Mouse (Mus musculus): ENCODE results near the gene Arhgap45.

Arhgap45 gene

DNA sequence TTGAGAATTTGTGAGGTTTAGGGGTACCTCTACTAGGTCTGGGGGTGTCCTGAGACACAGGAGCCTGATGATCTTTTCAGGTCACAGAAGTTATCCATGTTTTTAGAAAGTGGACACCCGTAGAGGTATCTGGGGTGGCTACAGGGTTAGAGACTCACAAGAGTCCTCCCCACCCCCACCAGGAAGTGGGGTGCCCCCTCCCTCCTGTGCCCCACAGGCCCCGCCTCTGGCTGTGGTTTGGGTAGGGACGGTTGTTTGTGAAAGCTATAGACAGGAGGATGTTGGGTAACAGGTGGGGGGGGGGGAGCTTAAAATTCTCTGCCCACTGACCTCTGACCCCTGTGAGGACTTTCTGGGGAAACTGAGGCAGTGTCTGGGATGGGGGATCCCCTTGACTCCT is 908 bp downstream of the Arhgap45 start:
- DNase-seq = no peak

DNA sequence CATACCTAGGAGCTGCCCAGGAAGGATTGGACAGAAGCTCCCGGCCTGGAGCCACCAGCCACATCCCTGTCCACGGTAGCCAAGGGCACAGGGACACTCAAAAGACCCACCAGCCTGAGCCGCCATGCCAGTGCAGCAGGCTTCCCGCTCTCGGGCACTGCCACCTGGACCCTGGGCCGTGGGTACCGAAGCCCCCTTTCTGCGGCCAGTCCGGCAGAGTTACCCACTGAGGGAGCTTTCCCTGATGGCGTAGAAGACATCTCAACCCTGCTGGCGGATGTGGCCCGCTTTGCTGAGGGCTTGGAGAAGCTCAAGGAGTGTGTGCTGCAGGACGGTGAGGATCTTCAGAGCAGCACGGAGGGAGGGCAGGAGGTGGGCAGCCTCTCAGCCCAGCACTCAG is 1.3 kb downstream of the Arhgap45 start:
- DNase-seq = no peak

DNA sequence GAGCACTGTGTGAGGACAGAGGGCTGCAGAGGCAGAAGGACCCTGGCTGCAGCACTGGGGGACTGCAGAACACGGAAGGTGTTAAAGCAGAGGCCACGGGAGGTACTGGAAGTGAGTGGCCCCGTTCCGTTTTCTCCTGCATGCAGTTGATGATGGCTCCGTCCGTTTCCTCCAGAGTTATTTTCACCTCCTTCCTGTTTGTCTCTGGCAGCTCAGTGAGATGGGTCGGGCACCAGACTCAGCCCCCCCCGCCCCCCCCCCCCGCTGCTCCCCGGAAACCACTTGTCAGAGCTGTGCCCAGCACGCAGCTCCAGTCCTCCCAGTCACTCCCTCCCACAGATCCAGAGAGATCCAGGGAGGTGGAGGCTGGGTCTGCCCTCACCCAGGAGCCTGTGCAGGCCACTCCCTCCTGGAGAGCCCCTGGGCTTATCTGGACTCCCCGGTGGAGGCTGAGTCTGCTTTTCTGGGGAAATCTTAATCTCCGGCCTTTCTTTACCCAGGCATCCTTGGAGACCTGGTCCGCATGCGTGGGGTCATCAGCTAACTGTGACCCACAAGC is 2.4 kb downstream of the Arhgap45 start:
- no peak for DNase-seq

DNA sequence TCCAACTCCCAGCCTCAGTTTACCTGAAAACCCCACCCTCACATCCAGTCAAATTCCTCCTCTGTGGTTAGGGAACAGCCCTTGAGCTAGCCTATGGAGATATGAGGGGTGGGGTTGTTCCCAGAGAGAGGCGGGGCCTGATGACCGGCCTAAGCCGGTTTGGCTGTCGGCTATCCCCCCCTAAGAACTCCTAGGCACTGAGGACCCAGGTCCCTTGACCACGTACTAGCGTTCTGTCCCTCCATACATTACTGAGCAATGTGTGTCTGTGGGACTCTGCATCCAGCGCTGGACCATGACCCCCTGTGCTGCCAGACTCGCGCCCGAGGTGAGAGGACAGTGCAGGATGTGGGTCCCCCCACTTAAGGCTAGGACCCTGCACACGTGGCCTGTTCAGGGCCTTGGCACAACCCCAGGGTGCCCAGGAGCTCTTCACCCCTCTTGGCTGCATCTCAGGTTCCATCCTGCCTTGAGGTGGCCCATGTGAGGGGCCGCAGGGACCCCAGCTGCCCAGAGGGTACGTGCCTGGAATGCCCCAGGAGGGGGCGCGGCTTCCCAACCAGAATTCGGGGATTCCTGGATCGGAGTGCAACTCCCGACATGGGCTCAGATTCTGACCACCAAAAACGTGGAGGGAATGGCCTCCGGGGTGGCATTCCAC is 3.1 kb downstream of the Arhgap45 start:
- no peak for DNase-seq

DNA sequence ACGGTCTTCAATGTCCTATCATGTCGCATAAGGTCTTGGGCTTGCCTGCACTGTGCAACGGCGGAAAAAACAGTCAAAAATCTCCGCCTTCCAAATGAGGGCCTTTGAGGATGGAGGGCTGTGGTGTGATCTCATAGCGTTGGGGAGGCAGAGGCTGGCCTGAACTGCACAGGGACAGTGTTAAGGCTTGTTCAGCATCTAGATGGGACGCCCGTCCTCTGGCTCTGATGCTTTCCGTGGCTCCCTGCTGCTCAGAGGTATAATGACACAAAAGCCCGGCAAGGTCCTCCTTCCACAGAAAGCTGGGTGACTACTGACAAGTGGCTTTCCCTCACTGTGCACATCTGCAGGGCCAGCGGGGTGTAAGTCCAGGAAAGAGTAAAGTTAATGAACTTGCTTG is 3.7 kb downstream of the Arhgap45 start:
- DNase-seq = no peak

DNA sequence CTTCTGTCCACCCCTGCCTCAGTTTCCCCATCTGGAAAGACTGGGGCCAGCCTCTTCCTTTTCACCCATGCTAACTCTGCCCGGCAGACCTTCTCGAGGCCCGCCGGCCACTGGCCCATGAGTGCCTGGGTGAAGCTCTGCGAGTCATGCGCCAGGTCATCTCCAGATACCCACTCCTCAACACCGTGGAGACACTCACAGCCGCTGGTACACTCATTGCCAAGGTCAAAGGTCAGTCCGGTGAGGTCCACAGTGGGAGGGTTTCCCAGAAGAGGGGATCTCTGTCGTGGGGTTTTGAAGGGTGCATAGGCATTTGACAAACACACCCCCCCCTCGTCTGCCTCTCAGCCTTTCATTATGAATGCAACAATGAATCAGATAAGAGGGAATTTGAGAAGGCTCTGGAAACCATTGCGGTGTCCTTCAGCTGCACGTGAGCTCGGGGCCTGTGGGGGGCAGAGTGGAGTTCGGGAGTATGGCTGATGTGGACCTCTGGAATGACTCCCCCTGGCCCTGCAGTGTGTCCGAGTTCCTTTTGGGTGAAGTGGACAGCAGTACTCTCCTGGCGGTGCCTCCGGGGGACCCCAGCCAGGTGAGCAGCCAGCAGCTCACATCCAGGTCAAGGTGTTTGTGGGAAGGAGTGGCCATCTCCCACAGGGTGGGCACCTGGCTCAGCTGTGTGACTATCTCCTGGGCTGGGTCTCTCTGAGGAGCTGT is 4.3 kb downstream of the Arhgap45 start:
- DNase-seq = no peak

DNA sequence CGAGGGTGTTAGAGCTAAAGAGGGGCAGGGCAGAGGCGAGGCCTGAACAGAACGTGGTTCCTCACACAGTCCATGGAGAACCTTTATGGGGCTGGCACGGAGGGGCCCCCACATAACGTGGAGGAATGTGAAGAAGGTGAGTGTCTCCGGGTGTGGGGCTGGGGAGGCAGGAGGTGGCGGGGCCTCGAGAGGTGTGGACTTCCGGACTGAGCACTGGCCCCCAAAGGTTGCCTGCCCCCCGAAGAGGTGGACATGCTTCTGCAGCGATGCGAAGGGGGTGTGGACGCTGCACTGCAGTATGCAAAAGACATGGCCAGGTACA is 4.8 kb downstream of the Arhgap45 start:
- DNase-seq = no peak

DNA sequence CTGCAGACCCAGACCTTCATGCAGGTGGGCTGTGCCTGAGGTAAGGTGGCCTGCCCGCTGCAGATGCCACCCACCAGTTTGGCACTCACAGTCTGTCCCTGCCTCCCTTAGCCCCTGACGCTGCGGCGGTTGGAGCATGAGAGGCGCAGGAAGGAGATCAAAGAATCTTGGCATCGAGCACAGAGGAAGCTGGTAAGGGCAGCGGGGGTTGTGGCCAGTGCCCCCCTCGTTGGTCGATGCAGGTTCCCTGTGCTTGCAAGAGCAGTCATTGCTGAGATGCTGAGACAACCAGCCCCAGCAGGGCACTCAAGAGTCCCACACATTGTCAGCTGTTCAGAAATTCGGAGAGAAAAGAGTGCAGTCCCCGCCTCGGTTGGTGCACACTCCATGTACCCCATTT is 5.7 kb downstream of the Arhgap45 start:
- DNase-seq = no peak

DNA sequence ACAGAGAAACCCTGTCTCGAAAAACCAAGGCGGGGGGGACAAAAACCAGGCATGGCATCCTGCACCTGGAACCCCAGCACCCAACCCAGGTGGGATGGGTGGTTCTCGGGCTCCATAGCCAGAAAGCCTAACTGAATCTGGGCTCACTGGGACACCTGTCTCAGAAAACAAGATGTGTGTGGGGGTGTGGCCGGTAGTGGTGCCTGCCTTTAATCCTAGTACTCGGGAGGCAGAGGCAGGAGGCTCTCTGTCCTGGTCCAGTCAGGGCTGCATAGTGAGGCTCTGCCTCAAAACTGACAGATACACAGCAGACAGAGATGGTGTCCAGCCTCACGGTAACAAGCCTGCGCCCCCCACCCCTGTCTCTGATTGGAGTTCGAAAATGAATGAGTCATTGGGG is 6.4 kb downstream of the Arhgap45 start:
- no peak for DNase-seq

DNA sequence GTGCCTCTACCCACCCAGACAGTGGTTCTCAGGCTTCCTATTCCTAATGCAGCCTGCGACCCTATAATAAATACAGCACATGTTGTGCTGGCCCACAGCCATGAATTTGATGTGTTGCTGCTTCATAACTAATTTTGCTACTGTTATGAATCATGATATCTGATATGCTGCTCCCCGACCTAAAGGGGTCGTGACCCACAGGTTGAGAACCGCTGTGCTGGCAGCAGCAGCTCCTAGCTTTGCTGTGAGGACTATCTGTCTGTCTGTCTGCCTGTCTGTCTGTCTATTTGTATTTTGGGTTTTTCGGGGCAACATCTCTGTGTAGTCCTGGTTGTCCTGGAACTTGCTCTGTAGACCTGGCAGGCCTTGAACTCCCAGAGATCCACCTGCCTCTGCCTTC is 7.3 kb downstream of the Arhgap45 start:
- no peak for DNase-seq

DNA sequence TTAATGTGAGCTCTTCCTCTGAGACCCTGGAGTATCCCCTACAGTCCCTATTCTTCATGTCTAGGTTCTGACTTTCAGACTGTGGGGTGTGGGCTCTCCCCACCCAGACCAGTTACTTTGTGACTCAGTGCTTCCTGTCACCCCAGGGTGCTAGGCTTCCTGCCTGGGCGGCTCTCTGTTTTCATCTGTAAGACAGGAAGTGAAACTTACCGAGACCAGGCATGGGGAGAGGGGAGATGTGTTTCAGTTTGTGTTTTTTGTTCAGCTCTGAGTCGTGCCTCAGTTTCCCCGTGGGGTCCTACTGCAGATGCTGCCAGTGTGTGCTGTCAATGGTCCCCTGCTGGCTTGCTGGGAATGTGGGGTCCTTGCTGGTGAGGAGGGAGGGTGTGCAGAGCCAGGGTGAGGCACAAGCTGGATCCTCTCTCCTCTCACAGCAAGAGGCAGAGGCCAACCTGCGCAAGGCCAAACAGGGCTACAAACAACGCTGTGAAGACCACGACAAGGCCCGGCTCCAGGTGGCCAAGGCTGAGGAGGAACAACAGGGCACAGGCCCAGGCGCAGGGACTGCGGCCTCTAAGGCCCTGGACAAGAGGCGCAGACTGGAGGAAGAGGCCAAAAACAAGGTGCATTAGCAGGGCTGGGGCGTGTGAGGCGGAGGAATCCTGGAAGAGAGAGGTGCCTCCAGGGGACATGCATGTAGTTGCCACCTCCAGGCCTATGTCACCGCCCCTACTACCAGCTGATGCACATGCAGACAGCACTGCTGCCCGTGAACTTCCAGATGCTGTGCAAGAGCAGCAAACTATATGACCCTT is 8.0 kb downstream of the Arhgap45 start:
- DNase-seq = no peak

DNA sequence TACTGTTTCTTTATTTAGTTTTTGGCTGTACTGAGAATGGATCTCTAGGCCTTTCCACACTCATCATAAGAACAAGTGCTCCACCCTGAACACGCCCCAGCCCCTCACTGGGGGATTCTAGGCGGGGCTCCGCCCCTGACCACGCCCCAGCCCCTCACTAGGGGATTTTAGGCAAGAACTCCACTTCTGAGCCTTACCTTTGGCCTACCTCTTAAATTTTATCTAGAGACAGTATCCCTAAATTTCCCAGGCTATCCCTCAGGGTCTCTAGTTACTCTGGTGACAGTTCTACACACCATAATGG is 8.5 kb downstream of the Arhgap45 start:
- no peak for DNase-seq

DNA sequence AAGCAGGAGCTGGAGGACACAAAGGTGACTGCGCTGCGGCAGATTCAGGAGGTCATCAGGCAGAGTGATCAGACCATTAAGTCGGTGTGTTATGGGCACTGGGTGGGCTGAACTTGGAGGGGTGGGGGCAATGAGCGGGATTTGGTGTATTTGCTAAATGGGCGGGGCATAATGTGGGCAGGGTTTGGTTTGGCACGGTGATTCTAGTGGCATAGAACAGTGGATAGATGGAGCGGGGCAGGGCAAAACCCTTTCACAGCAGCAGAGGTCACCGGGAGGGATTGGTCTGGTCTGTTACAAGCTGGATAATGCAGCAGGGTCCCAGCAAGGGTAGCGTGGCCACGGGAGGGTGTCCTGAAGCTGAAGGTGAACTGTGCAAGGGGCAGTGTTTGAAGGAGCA is 9.0 kb downstream of the Arhgap45 start:
- DNase-seq = no peak

DNA sequence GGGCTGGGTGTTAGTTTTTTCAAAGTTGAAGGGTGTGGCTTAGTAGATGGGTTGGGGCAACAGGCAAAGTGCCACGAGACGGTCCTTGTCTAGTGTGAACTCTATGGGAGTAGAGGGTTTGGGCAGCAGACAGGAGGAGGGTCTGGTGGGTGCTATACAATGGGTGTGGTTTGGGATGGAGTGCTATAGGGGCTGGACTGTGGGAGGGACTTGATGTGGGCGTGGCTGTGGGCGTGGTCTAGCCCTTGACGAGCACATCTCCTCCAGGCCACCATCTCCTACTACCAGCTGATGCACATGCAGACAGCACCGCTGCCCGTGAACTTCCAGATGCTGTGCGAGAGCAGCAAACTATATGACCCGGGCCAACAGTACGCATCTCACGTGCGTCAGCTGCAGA is 9.4 kb downstream of the Arhgap45 start:
- DNase-seq = no peak

DNA sequence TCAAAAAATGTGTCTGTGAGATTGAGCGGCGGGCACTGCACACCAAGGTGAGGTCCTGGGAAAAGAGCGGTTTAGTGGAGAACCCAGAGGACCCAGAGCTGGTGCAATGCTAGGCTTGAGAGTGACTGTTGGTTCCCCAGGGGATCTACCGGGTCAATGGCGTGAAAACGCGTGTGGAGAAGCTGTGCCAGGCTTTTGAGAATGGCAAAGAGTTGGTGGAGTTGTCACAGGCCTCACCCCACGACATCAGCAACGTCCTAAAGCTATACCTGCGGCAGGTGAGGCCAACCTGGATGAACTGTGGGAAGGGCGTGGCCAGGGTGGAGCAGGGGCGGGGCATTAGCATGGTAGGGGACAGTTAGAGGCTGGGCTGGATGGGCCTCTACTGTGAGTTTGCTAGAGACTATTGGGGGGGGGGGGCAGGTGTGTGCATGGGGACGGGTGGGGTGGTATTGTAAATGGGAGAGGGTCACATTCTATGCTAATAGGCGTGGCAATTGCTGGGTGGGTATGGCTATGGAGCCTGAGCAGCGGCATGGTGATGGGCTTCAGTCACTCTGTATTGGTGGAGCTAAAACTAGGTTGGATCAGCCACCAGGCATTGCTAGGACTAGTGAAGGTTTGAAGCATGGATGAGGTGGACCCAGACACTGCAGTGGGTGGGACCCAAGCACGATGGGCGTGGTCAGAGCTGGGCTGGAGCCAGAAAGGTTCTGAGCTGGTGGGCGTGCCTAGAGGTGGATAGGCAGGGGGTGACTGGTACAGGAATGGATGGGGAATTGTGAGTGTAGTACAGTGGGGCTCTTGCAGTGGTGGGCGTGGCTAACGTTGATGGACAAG is 11.4 kb downstream of the Arhgap45 start:
- no peak for DNase-seq

DNA sequence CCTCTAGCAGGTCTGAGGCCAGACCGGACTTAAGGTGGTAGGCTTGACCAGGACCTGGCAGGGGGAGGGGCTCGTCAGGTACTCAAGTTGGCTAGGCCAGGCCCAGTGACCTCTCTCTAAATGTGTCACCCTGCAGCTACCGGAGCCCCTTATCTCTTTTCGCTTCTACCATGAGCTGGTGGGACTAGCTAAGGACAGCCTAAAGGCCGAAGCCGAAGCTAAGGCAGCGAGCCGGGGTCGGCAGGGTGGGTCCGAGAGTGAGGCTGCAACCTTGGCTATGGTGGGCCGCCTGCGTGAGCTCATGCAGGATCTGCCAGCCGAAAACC is 12.0 kb downstream of the Arhgap45 start:
- no peak for DNase-seq

DNA sequence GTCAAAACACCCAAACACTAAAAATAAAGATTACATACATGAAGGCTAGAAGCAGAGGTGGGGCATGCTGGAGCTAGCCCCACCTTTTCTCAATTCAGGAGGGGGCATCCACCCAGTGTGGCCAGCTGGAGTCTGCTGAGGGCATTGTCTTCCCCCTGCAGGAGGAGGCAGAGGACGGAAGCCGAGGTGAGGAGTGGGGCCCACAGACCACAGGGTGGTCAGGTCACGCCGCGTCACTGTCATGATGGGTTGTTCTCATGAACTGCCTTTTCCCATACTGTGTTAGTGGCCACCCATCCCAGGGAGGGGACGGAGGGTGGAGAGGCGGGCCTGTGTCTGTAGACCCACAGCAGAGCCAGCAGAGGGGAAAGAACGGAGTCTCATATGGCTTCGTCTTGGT is 13.7 kb downstream of the Arhgap45 start:
- no peak for DNase-seq

DNA sequence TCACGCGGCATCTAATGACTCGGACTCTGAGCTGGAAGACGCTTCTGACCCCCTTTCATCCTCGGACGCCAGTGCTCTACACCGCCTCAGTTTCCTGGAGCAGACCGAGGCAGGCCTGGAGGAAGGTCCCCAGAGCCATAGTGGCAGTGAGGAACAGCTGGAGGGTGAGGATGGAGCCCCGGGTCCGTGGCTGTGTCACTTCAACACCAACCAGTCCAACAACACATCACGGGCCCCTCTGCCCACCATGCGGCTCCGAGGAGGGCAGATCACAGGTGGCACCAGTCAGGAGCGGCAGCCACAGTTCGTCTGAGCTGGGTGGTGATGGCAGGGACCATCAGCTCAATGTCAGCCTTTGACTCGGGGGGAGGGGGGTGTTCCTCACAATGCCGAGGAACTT is 14.3 kb downstream of the Arhgap45 start:
- DNase-seq = no peak

DNA sequence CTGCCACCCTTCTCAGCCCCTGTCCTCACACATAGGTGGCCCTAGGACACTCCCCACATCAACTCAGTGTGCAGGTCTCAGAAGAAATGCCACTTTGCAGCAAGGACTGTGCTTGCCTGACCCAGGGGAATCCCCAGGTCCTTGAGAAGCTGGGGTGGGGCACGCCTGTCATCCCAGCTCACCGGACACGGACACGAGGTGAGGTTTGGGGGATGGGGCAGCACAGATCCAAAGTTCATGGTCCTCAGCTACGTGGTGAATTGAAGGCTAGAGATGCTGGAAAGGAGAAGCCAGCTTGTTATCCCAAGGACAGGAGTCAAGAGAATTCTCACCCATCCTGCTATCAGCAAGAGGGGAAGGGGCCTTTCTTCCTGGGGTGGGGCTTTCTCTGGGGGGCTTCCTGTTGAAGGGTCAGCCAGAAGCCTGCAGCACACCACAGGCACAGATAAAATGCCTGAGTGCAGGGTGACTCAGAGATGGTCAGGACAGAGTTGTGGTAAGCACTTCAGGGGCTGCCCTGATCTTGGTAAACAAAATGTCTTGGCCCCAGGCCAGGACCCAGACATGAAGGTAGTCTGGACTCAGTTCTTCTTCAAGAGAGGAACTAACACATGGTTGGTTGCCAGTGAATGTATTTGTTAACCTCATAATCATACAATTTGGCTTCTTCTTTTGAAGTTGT is 16.5 kb downstream of the Arhgap45 start:
- DNase-seq = no peak

DNA sequence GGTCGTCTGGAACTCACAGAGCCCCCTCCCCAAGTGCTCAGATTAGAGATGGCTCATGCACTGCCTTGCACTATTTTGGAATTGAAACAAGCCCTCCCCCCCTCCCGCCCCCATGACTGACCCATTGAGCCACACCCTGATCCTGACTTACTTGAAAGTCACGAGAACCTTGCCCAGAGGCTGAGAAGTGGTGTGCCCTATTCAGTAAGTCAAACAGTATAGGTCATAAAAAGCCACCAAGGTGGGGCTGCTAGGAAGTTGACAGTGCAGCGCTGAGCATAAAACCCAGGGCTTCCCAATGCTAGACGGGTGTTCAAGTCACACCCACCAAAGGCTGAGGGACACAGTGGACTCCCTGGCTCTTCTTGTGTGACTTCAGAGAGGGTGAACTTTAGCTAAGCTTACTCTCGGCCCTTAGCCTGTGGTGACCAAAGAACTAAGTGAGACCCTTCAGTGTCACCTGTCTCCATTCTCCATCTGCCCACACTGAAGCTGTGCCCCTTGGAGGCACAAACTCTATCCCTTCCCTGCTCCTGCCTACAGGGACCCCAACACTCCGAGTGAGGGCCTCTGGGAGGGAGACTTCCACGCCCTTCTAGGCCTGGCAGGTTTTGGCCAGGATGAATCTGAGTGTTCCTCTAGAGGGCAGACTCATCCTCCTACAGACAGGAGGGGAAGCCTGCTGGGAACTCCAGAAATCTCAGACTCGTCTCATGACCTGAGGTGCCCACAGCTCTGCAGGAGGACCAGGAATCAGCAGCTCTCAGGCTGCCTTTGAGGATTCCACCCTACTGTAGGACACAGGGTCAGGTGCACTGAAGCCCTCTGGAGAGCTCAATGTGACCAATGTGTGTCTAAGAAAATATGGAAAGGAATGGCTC is 17.3 kb downstream of the Arhgap45 start:
- peak; percentile 46 for DNase-seq

DNA sequence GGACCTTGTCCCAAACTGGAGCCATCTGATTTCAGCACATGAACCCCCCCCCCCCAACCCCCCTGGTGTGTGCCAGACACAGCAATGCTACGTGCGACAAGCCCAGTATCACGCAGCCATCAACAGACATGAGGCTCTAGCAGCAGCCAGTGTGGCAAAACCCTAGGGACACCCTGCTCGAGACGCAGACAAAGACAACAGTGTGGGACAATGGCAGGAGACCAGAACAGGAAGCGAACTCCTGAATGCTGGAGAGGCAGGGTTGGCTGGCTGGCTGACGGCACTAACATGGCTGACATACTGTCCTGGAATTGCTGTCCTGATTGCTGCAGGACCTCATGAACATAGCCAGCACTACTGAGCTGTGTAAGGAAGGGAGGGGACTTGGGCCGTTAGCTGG is 18.7 kb downstream of the Arhgap45 start:
- DNase-seq = no peak

DNA sequence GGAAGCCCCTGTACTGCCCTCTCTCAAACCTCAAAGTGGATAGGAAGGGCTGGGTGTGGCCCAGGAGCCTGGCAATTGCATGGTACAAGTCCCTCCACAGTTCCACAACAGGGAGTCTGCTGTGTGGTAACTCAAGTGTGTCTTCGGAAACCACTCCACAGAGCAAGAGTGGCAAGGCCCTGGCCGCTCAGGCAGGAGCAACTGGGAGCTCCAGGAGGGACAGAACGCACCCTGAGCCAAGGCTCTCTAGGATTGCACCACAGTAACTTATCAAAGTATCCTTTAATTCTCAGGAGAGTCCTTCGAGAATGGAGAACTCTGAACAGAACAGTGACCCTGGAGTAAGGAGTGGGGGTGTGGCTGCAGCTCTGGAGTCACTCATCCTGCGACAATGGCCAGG is 19.2 kb downstream of the Arhgap45 start:
- no peak for DNase-seq

Measured in cerebellum, adult 11 months (tissue).